Mouse (Mus musculus): ENCODE measurements at regions not wholly inside any gene's neighbourhood (a gene's known extent, or its start where the extent isn't known, plus 50 kb on each side); places are given as distances from the start of the nearest gene placed in this dataset.

GRCm38 (mm10) chr6:31178201-31178880, 219.5 kb upstream of the Klf14 start:
- intact Hi-C loops (cut with DNase I) = loop anchor here (10.0 kb wide), 1 partner anchor 54 kb away; no protein-coding TSS in a partner anchor
- DNase-seq = no peak

DNA sequence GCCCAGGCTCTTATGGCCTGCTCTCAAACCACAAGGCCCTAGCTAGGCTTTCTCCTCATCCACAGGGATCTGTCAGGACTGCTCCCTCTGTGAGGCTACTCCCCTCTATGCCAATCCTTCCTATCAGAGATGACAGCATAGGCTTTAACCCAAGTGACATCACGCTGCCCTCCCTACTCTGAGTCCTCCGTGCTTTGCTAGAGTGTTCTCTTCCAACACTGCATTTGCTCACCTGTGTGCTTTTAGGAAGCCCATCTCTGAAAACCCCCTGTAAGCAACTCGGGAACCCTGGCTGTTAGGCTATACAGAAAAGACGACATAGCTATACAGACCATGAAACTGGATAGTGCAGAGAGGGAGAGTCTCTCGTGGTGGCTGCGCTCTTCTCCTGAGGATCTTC, 216.3 kb upstream of the Mkln1 start:
- no peak for DNase-seq
- intact Hi-C loops (cut with DNase I) = no loop called here

DNA sequence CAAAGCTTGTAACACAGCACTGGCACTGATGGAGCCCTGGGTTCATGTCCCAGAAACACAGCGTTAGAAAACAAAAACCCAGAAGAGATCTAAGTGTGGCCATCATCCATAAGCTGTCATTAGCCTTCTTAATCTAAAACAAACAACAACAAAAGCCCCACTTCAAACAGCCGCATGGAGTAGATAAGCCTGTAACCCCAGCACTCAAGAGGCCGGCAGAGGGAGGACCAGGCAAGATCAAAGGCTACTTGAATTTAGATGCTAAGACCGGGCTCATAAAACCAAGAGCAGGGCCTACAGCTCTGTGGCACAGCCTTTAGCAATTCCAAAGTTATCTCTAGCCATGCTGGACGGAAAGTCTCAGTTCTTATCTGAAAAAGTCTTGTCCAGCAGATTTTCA, 215.4 kb upstream of the Mkln1 start:
- intact Hi-C loops (cut with DNase I) = no loop called here
- no peak for DNase-seq

- DNase-seq = no peak
- intact Hi-C loops (cut with DNase I) = no loop called here
These were observed 214.0 kb upstream of the Mkln1 start for GRCm38 (mm10) chr6:31184554-31184953.

DNA sequence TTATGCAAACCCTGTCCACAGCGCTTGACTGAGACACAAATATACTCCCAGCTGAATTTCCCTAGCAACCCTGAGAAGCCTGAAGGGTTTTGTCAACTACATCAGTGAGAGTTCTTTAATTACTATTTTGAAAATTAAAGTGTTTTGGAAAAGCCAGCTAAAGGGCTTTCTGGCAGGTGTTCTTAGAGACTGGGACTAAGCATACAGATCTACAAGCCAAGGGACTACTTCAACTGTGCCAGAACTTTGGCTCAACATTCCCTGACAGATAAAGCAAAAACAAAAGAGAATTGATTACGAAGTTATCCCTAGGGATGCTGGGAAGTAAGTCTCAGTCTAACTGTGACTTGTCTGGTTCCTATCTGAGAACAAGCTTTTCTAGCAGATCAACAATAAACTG, 213.4 kb upstream of the Mkln1 start:
- intact Hi-C loops (cut with DNase I) = no loop called here
- no peak for DNase-seq

- DNase-seq = no peak
- intact Hi-C loops (cut with DNase I) = no loop called here
These were observed 210.5 kb upstream of the Mkln1 start for GRCm38 (mm10) chr6:31188066-31188465.

GRCm38 (mm10) chr6:31189060-31189459, 209.5 kb upstream of the Mkln1 start:
- intact Hi-C loops (cut with DNase I) = no loop called here
- DNase-seq = peak; percentile 21

- intact Hi-C loops (cut with DNase I) = loop anchor here (5.0 kb wide), 1 partner anchor 262 kb away; no protein-coding TSS in a partner anchor
- DNase-seq = no peak
These were observed 208.5 kb upstream of the Mkln1 start for GRCm38 (mm10) chr6:31190070-31190469.

GRCm38 (mm10) chr6:31190628-31191373, 207.7 kb upstream of the Mkln1 start:
- intact Hi-C loops (cut with DNase I) = loop anchor here (5.0 kb wide), 1 partner anchor 262 kb away; no protein-coding TSS in a partner anchor
- DNase-seq = no peak

DNA sequence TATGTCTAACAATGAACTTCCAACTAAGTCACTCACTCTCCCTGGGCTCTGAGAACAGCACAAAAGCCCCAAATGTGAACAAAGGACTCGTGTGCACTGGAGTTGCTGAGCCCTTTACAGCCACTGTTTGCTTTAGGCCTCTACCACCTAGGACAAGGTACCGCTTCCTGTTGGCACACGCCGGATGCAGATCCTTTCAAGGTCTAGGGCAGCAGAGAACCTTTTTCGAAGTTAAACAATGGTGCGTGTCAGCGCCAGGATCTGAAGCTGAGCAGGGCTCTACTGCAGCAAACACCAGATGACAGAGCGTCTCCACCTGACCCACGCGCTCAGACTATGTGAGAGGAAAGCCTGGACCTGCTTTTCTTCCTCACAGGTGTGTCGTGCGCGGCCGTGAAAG, 207.0 kb upstream of the Mkln1 start:
- DNase-seq = no peak
- intact Hi-C loops (cut with DNase I) = loop anchor here (5.0 kb wide), 1 partner anchor 261 kb away; no protein-coding TSS in a partner anchor

- intact Hi-C loops (cut with DNase I) = loop anchor here (5.0 kb wide), 1 partner anchor 260 kb away; no protein-coding TSS in a partner anchor
- DNase-seq = no peak
These were observed 206.3 kb upstream of the Mkln1 start for GRCm38 (mm10) chr6:31192197-31192596.

- intact Hi-C loops (cut with DNase I) = loop anchor here (5.0 kb wide), 1 partner anchor 259 kb away; no protein-coding TSS in a partner anchor
- no peak for DNase-seq
These were observed 205.3 kb upstream of the Mkln1 start for GRCm38 (mm10) chr6:31193202-31193601.

DNA sequence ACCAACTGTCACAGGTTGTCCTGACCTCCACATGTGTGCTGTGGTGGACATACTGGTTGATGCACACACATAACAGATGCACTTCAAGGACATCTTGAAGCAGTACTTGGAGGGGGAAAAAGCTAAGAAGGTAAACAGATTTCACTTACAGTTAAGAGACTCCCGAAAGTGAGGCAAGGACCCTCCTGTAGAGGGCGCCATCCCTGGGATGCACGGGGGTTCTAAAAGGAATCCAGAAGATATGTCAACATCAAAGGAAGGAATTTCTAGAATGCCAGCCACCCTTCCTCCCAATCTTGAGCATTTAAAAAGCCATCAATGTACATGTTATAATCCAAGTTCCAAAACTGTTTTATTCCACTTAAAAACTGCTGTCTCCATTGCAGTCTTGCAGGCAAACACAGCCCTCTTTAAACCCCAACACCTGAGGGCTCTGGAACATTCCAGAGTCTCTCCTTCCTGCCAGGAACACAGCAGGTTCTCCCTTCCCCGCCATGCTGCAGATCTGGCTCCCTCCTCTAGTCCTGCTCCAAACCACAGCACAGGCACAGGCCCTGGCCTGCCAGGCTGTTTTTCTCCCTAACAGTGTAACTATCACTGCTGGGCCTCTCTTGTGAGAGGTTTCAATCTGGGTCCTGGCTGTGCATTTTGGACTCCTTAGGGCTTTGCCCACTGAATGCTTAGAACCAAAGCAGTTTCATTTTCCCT, 200.8 kb upstream of the Mkln1 start:
- intact Hi-C loops (cut with DNase I) = no loop called here
- DNase-seq = peak; percentile 23

DNA sequence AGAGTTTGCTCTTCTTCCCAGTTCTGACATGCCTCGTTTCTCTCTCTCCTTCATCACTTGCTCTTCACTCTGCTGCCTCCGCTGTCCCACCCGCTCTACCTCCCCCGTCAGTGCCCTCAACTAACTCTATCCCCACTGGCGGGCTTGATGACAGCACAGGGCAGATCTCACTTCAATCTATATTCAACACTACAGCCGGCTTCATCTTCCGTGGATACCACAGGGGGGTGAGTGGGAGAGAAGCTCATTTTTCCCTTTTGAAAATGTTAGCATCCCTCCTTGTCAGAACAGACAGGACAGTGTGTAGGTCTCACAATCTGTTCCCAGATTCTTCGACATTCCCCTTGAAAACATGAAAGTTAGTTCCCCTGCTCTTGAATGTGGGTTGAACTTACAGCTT, 200.2 kb upstream of the Mkln1 start:
- no peak for DNase-seq

GRCm38 (mm10) chr6:31200705-31201104, 197.8 kb upstream of the Mkln1 start:
- DNase-seq = no peak
- intact Hi-C loops (cut with DNase I) = no loop called here

More for the DNA sequence above, 200.2 kb upstream of the Mkln1 start:
- intact Hi-C loops (cut with DNase I) = no loop called here

DNA sequence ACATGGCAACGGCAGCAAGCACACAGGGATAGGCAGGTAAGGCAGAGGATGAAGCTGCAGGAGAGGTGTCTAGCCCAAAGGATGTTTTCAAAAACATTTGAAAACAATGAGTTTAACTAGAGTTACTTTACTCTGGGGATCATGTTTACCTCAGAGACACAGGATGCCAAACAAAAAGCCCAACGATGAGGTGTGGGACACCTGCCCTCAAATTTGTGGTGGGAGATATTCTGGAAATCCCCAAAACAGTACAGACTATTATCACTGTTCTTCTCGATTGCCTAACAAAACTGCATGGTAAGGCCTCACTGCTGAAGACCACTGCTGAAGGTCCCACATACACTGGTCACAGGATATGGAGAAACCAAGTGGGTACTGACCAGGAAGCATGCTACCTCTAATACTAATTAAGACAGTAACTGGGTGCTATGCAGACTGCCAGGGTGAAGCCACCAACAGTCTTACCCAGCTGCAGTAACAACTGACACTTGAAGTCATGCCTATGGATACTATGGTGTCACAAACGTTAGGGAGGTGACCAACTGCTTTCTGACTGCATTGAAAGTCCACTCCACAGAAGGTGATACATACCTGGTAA, 197.1 kb upstream of the Mkln1 start:
- intact Hi-C loops (cut with DNase I) = no loop called here
- no peak for DNase-seq

DNA sequence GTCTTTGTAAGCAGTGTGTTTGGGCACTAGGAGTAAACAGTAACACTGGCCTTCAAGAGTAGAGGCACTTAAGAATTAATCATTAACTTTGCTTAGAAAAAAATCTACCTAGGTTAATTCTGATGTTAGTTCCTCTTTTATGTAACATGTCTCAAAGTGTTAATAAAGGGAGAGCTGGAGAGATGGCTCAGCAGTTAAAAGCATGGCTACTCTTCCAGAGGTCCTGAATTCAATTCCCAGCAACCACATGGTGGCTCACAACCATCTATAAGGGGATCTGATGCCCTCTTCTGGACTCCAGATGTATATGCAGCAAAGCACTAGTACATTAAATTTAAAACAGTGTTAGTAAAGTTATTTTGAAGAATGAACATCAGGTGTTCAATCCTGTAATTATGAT, 195.9 kb upstream of the Mkln1 start:
- intact Hi-C loops (cut with DNase I) = no loop called here
- no peak for DNase-seq

DNA sequence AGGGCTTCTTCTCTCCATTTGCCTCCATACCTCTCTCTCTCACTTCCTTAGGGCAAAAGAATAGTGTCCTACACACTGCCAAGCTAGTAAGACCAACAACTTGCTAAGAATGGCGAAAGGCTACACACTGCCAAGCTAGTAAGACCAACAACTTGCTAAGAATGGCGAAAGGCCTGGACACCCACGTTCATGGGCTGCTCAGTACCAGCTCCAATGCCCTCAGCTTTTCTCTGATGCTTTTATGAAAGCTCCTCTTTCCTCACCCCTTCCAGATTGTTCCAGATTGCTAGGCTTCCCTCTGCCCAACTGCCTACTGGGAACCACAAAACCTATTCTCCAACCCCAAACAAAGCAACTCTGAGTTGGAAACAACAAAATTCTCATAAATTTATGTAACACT, 194.1 kb upstream of the Mkln1 start:
- intact Hi-C loops (cut with DNase I) = no loop called here
- DNase-seq = no peak

DNA sequence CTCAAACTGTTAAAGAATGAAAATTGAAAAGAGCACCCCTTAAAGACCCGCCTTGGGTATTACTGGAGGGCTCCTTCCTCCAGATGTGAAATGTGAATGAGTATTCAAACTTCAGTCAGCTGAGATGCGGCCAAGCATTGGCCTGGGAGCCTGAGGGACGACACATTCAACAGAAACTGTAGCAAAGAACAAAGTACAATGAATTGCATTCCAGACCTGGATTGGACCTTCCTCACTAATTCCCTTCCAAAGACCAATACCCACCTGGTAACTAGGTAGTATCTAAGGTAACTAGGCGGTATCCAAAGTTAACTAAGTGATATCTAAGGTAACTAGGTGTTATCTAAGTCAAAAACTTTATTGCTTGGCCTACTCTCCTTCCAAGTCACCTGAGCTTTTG, 193.7 kb upstream of the Mkln1 start:
- intact Hi-C loops (cut with DNase I) = no loop called here
- DNase-seq = no peak

GRCm38 (mm10) chr6:31206106-31206505, 192.4 kb upstream of the Mkln1 start:
- no peak for DNase-seq
- intact Hi-C loops (cut with DNase I) = no loop called here

DNA sequence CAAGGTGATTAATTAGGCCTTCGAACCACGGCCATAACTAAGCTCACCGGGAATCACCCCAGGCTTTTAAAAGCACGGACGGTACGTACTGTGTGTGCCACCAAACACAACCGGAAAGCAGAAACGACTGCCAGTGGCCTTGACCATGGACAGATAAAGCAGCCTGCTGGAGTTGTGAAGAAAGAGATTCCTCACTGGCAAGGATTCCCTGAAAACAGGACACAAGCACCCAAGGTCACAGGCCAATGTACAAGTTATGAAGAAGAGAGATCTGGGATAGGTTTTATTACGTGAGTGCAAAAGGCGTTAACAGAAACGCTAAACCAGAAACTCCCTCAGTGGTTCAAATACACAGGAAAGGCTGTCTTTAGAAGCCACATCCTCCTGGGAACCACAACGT, 191.3 kb upstream of the Mkln1 start:
- intact Hi-C loops (cut with DNase I) = no loop called here
- no peak for DNase-seq

Data from left cerebral cortex, postnatal 4 days (tissue).